Mouse (Mus musculus): ENCODE measurements at regions not wholly inside any gene's neighbourhood (a gene's known extent, or its start where the extent isn't known, plus 50 kb on each side); places are given as distances from the start of the nearest gene placed in this dataset.

- ATAC-seq (replicated peaks; ENCODE audit: low FRiP score, low TSS enrichment, poor library complexity, severe bottlenecking) = no peak
These were observed 116.1 kb upstream of the Cpeb2 start for GRCm38 (mm10) chr5:43116821-43117220.

- ATAC-seq (replicated peaks; ENCODE audit: low FRiP score, low TSS enrichment, poor library complexity, severe bottlenecking) = no peak
These were observed 111.9 kb upstream of the Cpeb2 start for GRCm38 (mm10) chr5:43121065-43121464.

- ATAC-seq (replicated peaks; ENCODE audit: low FRiP score, low TSS enrichment, poor library complexity, severe bottlenecking) = no peak
These were observed 108.7 kb upstream of the Cpeb2 start for GRCm38 (mm10) chr5:43124301-43124700.

- no peak for ATAC-seq (replicated peaks; ENCODE audit: low FRiP score, low TSS enrichment, poor library complexity, severe bottlenecking)
These were observed 107.0 kb upstream of the Cpeb2 start for GRCm38 (mm10) chr5:43125774-43126536.

GRCm38 (mm10) chr5:43130377-43130776, 102.6 kb upstream of the Cpeb2 start:
- no peak for ATAC-seq (replicated peaks; ENCODE audit: low FRiP score, low TSS enrichment, poor library complexity, severe bottlenecking)

GRCm38 (mm10) chr5:43130901-43131557, 101.9 kb upstream of the Cpeb2 start:
- ATAC-seq (replicated peaks; ENCODE audit: low FRiP score, low TSS enrichment, poor library complexity, severe bottlenecking) = no peak

GRCm38 (mm10) chr5:43133672-43134071, 99.3 kb upstream of the Cpeb2 start:
- no peak for ATAC-seq (replicated peaks; ENCODE audit: low FRiP score, low TSS enrichment, poor library complexity, severe bottlenecking)

GRCm38 (mm10) chr5:43136142-43136541, 96.8 kb upstream of the Cpeb2 start:
- ATAC-seq (replicated peaks; ENCODE audit: low FRiP score, low TSS enrichment, poor library complexity, severe bottlenecking) = no peak

GRCm38 (mm10) chr5:43137777-43138176, 95.2 kb upstream of the Cpeb2 start:
- no peak for ATAC-seq (replicated peaks; ENCODE audit: low FRiP score, low TSS enrichment, poor library complexity, severe bottlenecking)

GRCm38 (mm10) chr5:43138931-43139486, 94.0 kb upstream of the Cpeb2 start:
- no peak for ATAC-seq (replicated peaks; ENCODE audit: low FRiP score, low TSS enrichment, poor library complexity, severe bottlenecking)

- ATAC-seq (replicated peaks; ENCODE audit: low FRiP score, low TSS enrichment, poor library complexity, severe bottlenecking) = no peak
These were observed 93.2 kb upstream of the Cpeb2 start for GRCm38 (mm10) chr5:43139813-43140212.

- no peak for ATAC-seq (replicated peaks; ENCODE audit: low FRiP score, low TSS enrichment, poor library complexity, severe bottlenecking)
These were observed 87.0 kb upstream of the Cpeb2 start for GRCm38 (mm10) chr5:43145939-43146338.

GRCm38 (mm10) chr5:43146928-43147327, 86.0 kb upstream of the Cpeb2 start:
- ATAC-seq (replicated peaks; ENCODE audit: low FRiP score, low TSS enrichment, poor library complexity, severe bottlenecking) = no peak

- ATAC-seq (replicated peaks; ENCODE audit: low FRiP score, low TSS enrichment, poor library complexity, severe bottlenecking) = no peak
These were observed 84.5 kb upstream of the Cpeb2 start for GRCm38 (mm10) chr5:43148486-43148885.

- ATAC-seq (replicated peaks; ENCODE audit: low FRiP score, low TSS enrichment, poor library complexity, severe bottlenecking) = no peak
These were observed 83.4 kb upstream of the Cpeb2 start for GRCm38 (mm10) chr5:43149559-43149958.

GRCm38 (mm10) chr5:43151099-43151774, 81.7 kb upstream of the Cpeb2 start:
- peak; percentile 41; the same call in 1 of the 2 replicates for ATAC-seq (replicated peaks; ENCODE audit: low FRiP score, low TSS enrichment, poor library complexity, severe bottlenecking)

- no peak for ATAC-seq (replicated peaks; ENCODE audit: low FRiP score, low TSS enrichment, poor library complexity, severe bottlenecking)
These were observed 80.8 kb upstream of the Cpeb2 start for GRCm38 (mm10) chr5:43152119-43152611.

- ATAC-seq (replicated peaks; ENCODE audit: low FRiP score, low TSS enrichment, poor library complexity, severe bottlenecking) = no peak
These were observed 80.1 kb upstream of the Cpeb2 start for GRCm38 (mm10) chr5:43152881-43153280.

- ATAC-seq (replicated peaks; ENCODE audit: low FRiP score, low TSS enrichment, poor library complexity, severe bottlenecking) = no peak
These were observed 76.2 kb upstream of the Cpeb2 start for GRCm38 (mm10) chr5:43156771-43157170.

GRCm38 (mm10) chr5:43160140-43160539, 72.8 kb upstream of the Cpeb2 start:
- no peak for ATAC-seq (replicated peaks; ENCODE audit: low FRiP score, low TSS enrichment, poor library complexity, severe bottlenecking)
